Mouse (Mus musculus): ENCODE measurements around the gene Lctl.

DNA sequence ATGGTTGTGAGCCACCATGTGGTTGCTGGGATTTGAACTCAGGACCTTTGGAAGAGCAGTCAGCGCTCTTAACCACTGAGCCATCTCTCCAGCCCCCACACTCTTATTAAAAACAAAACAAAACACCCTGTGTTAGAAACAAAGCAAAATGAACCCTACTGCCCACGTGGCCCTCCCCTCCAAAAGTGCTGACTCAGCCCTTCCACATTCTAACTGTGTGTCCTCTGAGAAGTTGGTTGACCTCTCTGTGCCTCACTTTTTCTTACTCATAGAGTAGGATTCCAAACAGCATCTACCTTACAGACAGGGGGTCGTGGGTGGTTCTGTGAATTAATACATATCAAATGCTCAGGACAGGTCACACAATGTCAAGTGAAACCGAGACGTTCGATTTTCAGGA is 37.0 kb upstream of the Lctl start:
- no peak for TF ChIP-seq CTCF (IDR thresholded peaks at IDR 0.05; ENCODE audit: low read depth)
- TF ChIP-seq EP300 (IDR thresholded peaks at IDR 0.05; ENCODE audit: low read depth) = no peak

Data from liver, embryonic 14.5 days (tissue).